Mouse (Mus musculus) G1E (cell line): ENCODE data around the gene Kcnip3. TPM values are rescaled to one million over a fixed set of nuclear protein-coding genes. Genes with fewer than 3 reads are reported as not detected.

Source experiments
- ATAC-seq: 2 replicates; pipeline ENCODE4 v1.8.0; 2016; ENCODE audit warnings: mild to moderate bottlenecking; ENCODE audit not compliant: insufficient number of reproducible peaks, poor library complexity, low FRiP score, severe bottlenecking; ENCODE audit errors: extremely low read depth
- DNase-seq: peaks from one replicate; pipeline ENCODE4 v3.0.0; 2012; ENCODE audit warnings: low spot score
- H3K27me3 ChIP-seq: 2 replicates; pipeline ENCODE4 v1.6.1; 2012; ENCODE audit warnings: mild to moderate bottlenecking, low read length, inconsistent platforms; ENCODE audit not compliant: insufficient read depth
- H3K36me3 ChIP-seq: replicated peaks from 2 replicates; pipeline ENCODE3; 2012; ENCODE audit warnings: mild to moderate bottlenecking, inconsistent platforms
- H3K4me1 ChIP-seq: 2 replicates; pipeline ENCODE4 v1.6.1; 2012; ENCODE audit warnings: low read depth, low read length, inconsistent platforms, mixed read lengths; ENCODE audit not compliant: insufficient read depth
- H3K4me3 ChIP-seq: 2 replicates; pipeline ENCODE4 v1.5.1; 2012; ENCODE audit warnings: low read depth, mild to moderate bottlenecking, inconsistent platforms, low read length, moderate library complexity, mixed read lengths
- H3K9me3 ChIP-seq: replicated peaks from 2 replicates; pipeline ENCODE4 v1.6.1; 2012; ENCODE audit warnings: inconsistent platforms
- CTCF ChIP-seq: IDR thresholded peaks from 2 replicates; pipeline ENCODE4 v1.5.1; 2012; ENCODE audit warnings: low read depth, low read length, inconsistent platforms, mixed read lengths
- GATA1 ChIP-seq: IDR thresholded peaks from 2 replicates; pipeline ENCODE4 v1.6.1; 2012; ENCODE audit warnings: borderline replicate concordance, low read length, inconsistent platforms, mixed read lengths
- GATA2 ChIP-seq: IDR thresholded peaks from 2 replicates; pipeline ENCODE4 v1.6.1; 2012; ENCODE audit warnings: low read depth, low read length, inconsistent platforms, borderline replicate concordance
- POLR2AphosphoS5 ChIP-seq: IDR thresholded peaks from 2 replicates; pipeline ENCODE4 v1.6.1; 2012; ENCODE audit warnings: low read depth, low read length, inconsistent platforms; ENCODE audit not compliant: insufficient replicate concordance
- TAL1 ChIP-seq: conservative IDR thresholded peaks from 2 replicates; pipeline ENCODE4 v1.6.1; 2012; ENCODE audit warnings: low read depth, low read length, inconsistent platforms, mixed read lengths
- polyA plus RNA-seq: library from polyadenylated mRNA; stranded (reverse); fragments of >175 nt; gene quantifications from 2 replicates; pipeline ENCODE4 v1.2.3, GENCODE M21; 2012
- total RNA-seq, 2 experiments: library from RNA; stranded (forward) in 1 of 2; stranded (reverse) in 1 of 2; fragments of 200-1000 nt in 1 of 2; fragments of >200 nt in 1 of 2; fragmentation: Nextera tagmentation in 1 of 2; gene quantifications; 2 replicates each; pipeline ENCODE4 v1.2.3; 2014 to 2017

Kcnip3 gene
- total and polyA plus RNA-seq, 3 experiments, result 0.02 to 0.05 TPM; not detected in 1

DNA sequence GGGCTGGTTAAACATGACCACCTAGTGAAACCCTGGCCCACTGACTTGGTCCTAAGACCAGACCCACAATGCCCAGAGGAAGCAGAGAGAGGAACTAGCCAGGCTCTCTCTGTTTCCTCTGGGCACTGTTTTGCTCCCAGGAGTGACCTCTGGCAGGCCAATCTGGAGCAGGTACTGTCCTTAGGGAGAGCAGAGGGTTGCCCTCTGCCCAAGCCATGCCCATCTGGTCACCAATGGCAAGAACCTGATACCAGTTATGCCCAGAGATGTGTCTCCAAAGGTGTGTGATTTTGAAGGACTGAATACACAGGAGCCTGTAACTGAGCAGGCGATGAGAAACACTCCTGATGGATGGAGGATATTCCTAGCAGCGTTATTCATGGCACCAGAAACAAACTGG, 19.8 kb upstream of the Kcnip3 start:
- no peak overlapping the region for H3K4me3 ChIP-seq
- H3K9me3 ChIP-seq, result no peaks in the 10 kb centered on the region
- H3K4me1 ChIP-seq, result no peaks in the 10 kb centered on the region
- no peaks in the 10 kb centered on the region for H3K36me3 ChIP-seq
- DNase-seq, result no peak
- no peak for ATAC-seq
- TF ChIP-seq TAL1 (no peak), GATA2 (no peak), GATA1 (no peak), POLR2AphosphoS5 (no peak), CTCF (no peak)
- H3K27me3 ChIP-seq, result no peaks in the 10 kb centered on the region; the same call in 1 of the 2 replicates

DNA sequence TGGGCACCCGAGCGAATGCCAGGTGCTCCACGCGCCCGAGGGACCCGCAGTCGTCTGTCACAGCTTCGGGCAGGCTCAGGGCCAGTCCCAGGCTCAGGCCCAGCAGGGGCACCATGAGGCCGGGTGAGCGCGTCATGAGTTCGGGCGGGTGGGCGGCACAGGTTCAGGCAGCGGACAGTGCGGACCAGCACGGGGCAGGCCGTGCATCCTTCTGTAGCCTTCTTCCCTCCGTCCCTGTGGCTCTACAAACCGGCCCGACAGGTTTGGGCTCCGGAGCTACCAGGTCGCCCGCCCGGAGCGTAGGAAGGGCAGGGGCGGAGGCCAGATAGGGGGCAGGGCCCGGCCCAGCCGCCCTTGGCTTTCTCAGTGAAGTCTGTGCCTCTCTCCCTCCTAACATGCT, 19.3 kb upstream of the Kcnip3 start, which contains the start of gene Prom2:
Prom2 (minus strand) TSS at position 283 of the 400 bp plus-strand sequence.
- TF ChIP-seq TAL1 (no peak), GATA2 (no peak), CTCF (no peak)
- H3K9me3 ChIP-seq, result no peaks in the 10 kb centered on the region
- DNase-seq (no peak), ATAC-seq (no peak)
- H3K4me3 ChIP-seq, result no peak within 1 kb of the TSS
- no peaks in the 10 kb centered on the region for H3K36me3 ChIP-seq
- H3K4me1 ChIP-seq, result no peaks in the 10 kb centered on the region
- H3K27me3 ChIP-seq, result no peaks in the 10 kb centered on the region; the same call in 1 of the 2 replicates

DNA sequence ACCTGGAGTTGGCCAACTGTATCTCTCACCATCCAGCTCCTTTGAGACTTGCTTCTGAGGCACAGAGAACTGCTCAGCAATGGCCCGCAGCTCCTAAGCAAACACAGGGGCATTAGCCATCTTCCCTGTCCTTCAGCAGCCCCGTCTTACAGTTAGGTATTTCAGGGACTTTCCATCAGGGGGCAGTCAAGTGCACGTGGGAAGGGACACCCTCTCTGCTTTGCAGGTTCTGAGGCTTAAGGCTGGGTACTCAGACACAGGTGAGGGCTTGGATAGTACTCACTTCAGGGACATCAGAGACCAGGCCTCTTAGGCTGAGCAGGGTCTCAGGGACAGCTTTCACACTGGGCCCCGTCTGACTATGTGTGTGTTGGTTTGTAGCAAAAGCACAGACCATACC, 17.6 kb upstream of the Kcnip3 start:
- Histone ChIP-seq H3K27me3 (no peaks in the 10 kb centered on the region), H3K36me3 (no peaks in the 10 kb centered on the region), H3K4me3 (no peak overlapping the region), H3K9me3 (no peaks in the 10 kb centered on the region), H3K4me1 (no peaks in the 10 kb centered on the region)
- TF ChIP-seq GATA2 (no peak), CTCF (peak; percentile 7; the same call in 1 of the 2 replicates)
- DNase-seq, result no peak
- no peak for ATAC-seq

DNA sequence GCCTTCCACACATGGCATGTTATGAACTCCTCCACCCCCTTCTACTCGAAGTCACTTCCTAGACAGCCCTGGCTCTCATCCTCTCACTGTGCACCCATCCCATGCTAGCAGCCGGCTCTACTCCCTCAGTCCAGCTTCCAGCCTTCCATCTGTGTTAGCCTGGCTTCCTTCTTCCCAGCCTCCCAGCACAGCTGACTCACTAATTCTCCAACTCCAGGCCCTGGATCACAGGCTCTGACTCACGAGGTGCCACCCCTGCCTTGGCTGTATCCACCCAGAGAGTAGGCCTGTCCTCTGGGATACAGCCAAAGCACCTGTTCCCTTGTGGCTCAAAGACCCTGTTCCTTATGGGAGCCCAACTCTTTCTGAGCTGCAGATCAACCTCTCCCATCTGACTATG, 15.7 kb upstream of the Kcnip3 start:
- H3K4me1 ChIP-seq, result no peaks in the 10 kb centered on the region
- DNase-seq (no peak), ATAC-seq (no peak)
- no peaks in the 10 kb centered on the region for H3K9me3 ChIP-seq
- no peaks in the 10 kb centered on the region for H3K27me3 ChIP-seq
- no peaks in the 10 kb centered on the region for H3K36me3 ChIP-seq
- TF ChIP-seq GATA2 (no peak), GATA1 (no peak), TAL1 (no peak), CTCF (no peak), POLR2AphosphoS5 (no peak)
- H3K4me3 ChIP-seq, result no peak overlapping the region

DNA sequence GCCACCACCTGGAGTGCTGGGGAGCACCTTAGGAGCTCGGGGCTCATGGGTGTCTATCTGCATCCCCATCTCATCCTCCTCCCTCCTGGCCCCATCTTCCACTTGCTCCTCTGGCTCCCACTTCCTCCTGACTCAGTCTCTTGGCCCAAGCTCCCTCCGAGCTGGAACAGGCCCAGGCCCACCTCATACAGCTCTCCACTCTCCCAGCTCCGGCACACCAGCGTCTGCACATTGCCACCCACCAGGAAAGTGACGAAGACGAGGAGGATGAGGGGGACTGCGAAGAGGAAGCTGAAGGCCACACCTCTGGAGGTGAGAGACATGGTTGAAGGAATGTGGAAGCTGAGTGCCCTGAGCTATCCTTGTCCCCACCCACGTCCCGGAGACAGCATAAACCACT, 13.5 kb upstream of the Kcnip3 start:
- DNase-seq (no peak), ATAC-seq (no peak)
- Histone ChIP-seq H3K4me1 (no peaks in the 10 kb centered on the region), H3K9me3 (no peaks in the 10 kb centered on the region), H3K4me3 (no peak overlapping the region), H3K36me3 (no peaks in the 10 kb centered on the region), H3K27me3 (no peaks in the 10 kb centered on the region)
- TF ChIP-seq POLR2AphosphoS5, result no peak

DNA sequence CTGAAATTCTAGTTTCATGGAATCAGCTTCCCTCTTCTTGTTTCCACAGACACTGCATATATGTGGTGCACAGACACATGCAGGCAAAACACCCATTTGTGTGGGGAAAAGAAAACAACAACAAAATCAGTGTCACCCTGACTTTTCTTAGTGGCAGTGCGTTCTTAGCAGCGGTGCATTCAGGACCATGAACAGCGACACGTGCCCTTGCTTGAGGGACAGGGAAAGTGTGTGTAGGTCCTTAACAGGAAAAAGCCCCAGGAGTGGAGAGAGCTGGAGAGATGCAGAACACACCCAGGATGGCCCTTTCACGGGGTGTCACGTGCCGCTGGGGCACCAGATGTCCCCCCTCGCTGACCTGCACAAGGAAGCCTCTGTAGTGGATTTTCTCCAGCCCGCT, 10.5 kb upstream of the Kcnip3 start:
- H3K36me3 ChIP-seq, result no peaks in the 10 kb centered on the region
- H3K9me3 ChIP-seq, result no peaks in the 10 kb centered on the region
- peak; percentile 24 for DNase-seq
- no peaks in the 10 kb centered on the region for H3K27me3 ChIP-seq
- no peak overlapping the region for H3K4me3 ChIP-seq
- TF ChIP-seq POLR2AphosphoS5, result no peak
- no peak for TF ChIP-seq GATA2
- no peak for TF ChIP-seq TAL1
- TF ChIP-seq GATA1, result no peak
- no peaks in the 10 kb centered on the region for H3K4me1 ChIP-seq
- no peak for ATAC-seq

DNA sequence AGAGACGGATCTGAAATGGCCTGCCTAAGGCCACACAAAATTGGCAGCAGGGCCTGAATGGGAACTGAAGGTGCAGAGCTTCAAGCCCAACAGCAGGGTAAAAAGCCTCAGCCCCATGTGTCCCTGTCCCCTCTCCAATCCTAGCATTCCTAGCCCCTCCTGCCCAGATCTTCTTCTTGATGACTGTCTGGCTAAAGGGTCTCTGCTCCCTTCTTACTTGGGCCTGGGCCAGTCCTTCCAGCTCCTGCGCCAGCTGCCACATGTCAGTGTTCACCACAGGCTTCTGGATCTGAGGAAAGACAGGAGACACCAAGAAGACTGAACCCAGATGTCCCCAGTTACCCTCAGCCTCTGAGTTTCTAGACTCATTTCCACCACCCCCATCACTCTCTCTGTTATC, 9.7 kb upstream of the Kcnip3 start:
- H3K4me3 ChIP-seq, result no peak overlapping the region
- no peaks in the 10 kb centered on the region for H3K36me3 ChIP-seq
- H3K4me1 ChIP-seq, result no peaks in the 10 kb centered on the region
- ATAC-seq, result no peak
- TF ChIP-seq GATA1 (no peak), POLR2AphosphoS5 (no peak), CTCF (no peak)
- H3K9me3 ChIP-seq, result no peaks in the 10 kb centered on the region
- no peaks in the 10 kb centered on the region for H3K27me3 ChIP-seq
- DNase-seq, result no peak

DNA sequence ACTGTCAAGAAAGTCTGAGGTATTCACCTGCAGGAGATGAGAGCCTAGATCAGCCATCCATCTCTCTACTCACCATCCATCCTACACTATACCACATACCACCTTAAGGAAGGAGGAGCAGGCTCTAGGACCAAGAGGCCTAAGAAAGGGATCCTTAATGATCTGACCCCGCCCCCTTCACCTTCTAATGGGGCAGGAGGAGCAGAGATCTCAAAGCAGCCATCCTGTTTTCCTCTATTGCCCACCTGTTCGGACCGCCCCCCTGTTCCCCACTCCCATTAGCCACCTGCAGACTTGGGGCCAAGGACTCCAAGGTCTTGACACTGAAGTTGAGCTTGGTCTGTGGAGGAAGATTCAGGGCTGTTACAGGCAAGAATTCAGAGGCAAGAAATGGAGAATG, 8.5 kb upstream of the Kcnip3 start:
- DNase-seq, result no peak
- no peak overlapping the region for H3K4me3 ChIP-seq
- H3K27me3 ChIP-seq, result no peaks in the 10 kb centered on the region
- H3K9me3 ChIP-seq, result no peaks in the 10 kb centered on the region
- no peaks in the 10 kb centered on the region for H3K36me3 ChIP-seq
- no peak for ATAC-seq
- TF ChIP-seq POLR2AphosphoS5 (no peak), GATA1 (no peak), TAL1 (no peak), CTCF (no peak), GATA2 (no peak)
- no peaks in the 10 kb centered on the region for H3K4me1 ChIP-seq
